Mouse (Mus musculus) forebrain, embryonic 14.5 days (tissue): ENCODE data around the gene Mrps34. TPM values are rescaled to one million over a fixed set of nuclear protein-coding genes. Genes with fewer than 3 reads are reported as not detected.
A peak's percentile ranks its signal among the peaks of the same experiment; 100 is the strongest.

Source experiments
- ATAC-seq: fragments of 200-750 bp; cut with Nextera tagmentation; 2 replicates; pipeline ENCODE4 v1.8.0; 2017; ENCODE audit warnings: mild to moderate bottlenecking, moderate library complexity
- DNase-seq: peaks from one replicate; pipeline ENCODE4 v3.0.0-alpha.2; 2015; ENCODE audit warnings: low spot score
- H3K27ac ChIP-seq: fragments of 300-500 bp; sonication (generic); 2 replicates; pipeline ENCODE4 v1.5.1; 2014; ENCODE audit warnings: low read depth, mild to moderate bottlenecking, control low read depth, low read length, moderate library complexity
- H3K27me3 ChIP-seq: fragments of 300-500 bp; sonication (generic); replicated peaks from 2 replicates; pipeline ENCODE4 v1.6.1; 2014; ENCODE audit warnings: low read length, control low read depth, mixed read lengths; ENCODE audit not compliant: control insufficient read depth, insufficient read depth
- H3K36me3 ChIP-seq: fragments of 300-500 bp; sonication (generic); 2 replicates; pipeline ENCODE4 v1.6.1; 2014; ENCODE audit warnings: low read length, control low read depth; ENCODE audit not compliant: control insufficient read depth, insufficient read depth
- H3K4me1 ChIP-seq: fragments of 300-500 bp; sonication (generic); 2 replicates; pipeline ENCODE4 v1.6.1; 2014; ENCODE audit warnings: antibody characterized with exemption, low read length, control low read depth; ENCODE audit not compliant: control insufficient read depth, insufficient read depth
- H3K4me2 ChIP-seq: fragments of 300-500 bp; sonication (generic); 2 replicates; pipeline ENCODE4 v1.6.1; 2014; ENCODE audit warnings: mild to moderate bottlenecking, control low read depth, low read length
- H3K4me3 ChIP-seq: fragments of 300-500 bp; sonication (generic); 2 replicates; pipeline ENCODE4 v1.5.1; 2014; ENCODE audit warnings: low read depth, low read length, control low read depth
- H3K9ac ChIP-seq: fragments of 300-500 bp; sonication (generic); 2 replicates; pipeline ENCODE4 v1.6.1; 2014; ENCODE audit warnings: mild to moderate bottlenecking, low read length, control low read depth, moderate library complexity
- H3K9me3 ChIP-seq: fragments of 300-500 bp; sonication (generic); replicated peaks from 2 replicates; pipeline ENCODE4 v1.6.1; 2016; ENCODE audit warnings: low read length, control low read depth, mixed read lengths; ENCODE audit not compliant: control insufficient read depth
- WGBS: fragments of 180-500 bp; shearing (Covaris S2); extraction: QIAGEN DNeasy Blood & Tissue Kit; methylation state at CpG from one replicate; pipeline ENCODE4 v1.1.7; 2014; 5-methylcytosine and 5-hydroxymethylcytosine counted together
- polyA plus RNA-seq: library from polyadenylated mRNA; unstranded; fragments of >200 nt; fragmentation: Nextera tagmentation; extraction: Ambion mirVana; gene quantifications from 2 replicates; pipeline ENCODE4 v1.2.1, GENCODE M21; 2014

Mrps34 gene
- polyA plus RNA-seq, result 73.5 and 78.4 TPM in 2 replicates

DNA sequence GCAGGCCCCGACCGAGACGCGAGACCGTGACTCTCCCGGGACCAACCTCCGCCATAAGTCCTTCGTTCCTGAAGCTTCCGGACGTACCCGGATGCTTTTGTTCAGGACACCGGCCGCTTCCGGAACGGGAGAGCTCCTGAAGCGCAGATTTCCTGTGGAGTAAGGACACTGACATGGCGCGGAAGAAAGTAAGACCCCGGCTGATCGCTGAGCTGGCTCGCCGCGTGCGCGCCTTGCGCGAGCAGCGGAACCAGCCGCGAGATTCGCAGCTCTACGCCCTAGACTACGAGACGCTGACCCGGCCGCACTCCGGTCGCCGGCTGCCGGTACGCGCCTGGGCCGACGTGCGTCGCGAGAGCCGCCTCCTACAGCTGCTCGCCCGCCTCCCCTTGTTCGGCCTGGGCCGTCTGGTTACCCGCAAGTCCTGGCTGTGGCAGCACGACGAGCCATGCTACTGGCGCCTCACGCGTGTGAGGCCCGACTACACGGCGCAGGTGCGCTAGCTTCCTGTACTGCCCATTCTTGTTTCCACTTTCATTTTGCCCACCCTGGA is at the start of gene Mrps34, which contains the start of gene Eme2:
TSS of gene Mrps34 (plus strand) at position 122 of the 553 bp plus-strand sequence.
TSS of gene Eme2 (minus strand) at position 93 of the 553 bp plus-strand sequence.
- Histone ChIP-seq H3K36me3 (peaks cover 64% of the 10 kb centered on the region), H3K9me3 (no peaks in the 10 kb centered on the region), H3K4me1 (peaks cover 21% of the 10 kb centered on the region), H3K4me3 (peak within 1 kb of the TSS; percentile 81), H3K27me3 (no peaks in the 10 kb centered on the region), H3K27ac (peak within 1 kb of the TSS; percentile 81), H3K4me2 (peak within 1 kb of the TSS; percentile 98), H3K9ac (peak within 1 kb of the TSS; percentile 90)
- peak; percentile 70 for ATAC-seq
- DNase-seq, result peak; percentile 93
- WGBS, result under 1% methylated on average over 62 of the region's 62 CpGs

DNA sequence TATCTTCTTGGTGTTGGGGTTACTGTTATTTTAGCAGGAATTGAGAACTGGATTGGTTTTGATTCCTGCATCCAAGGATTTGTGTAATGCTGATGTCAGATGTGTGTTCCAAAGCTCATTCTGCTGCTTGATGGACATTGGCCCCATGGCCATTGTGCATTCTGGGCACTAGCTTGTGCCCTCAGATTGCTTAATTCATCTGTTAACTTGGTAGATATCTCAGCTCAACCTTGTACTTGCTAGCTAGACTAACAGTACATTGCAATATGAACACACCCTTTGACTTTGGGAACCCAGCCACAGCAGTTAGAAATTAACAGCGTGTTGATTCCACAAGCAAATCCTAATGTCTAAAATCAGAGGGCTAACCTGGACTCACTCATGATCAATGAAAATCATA is 47.5 kb upstream of the Mrps34 start:
- no peaks in the 10 kb centered on the region for H3K9me3 ChIP-seq
- no peak for ATAC-seq
- H3K36me3 ChIP-seq, result no peaks in the 10 kb centered on the region
- no peak overlapping the region for H3K27ac ChIP-seq
- 96% methylated on average over 1 of the region's 1 CpGs for WGBS
- peaks cover 18% of the 10 kb centered on the region for H3K4me1 ChIP-seq
- no peak overlapping the region for H3K9ac ChIP-seq
- no peak overlapping the region for H3K4me3 ChIP-seq
- no peak for DNase-seq
- H3K27me3 ChIP-seq, result no peaks in the 10 kb centered on the region
- no peak overlapping the region for H3K4me2 ChIP-seq

DNA sequence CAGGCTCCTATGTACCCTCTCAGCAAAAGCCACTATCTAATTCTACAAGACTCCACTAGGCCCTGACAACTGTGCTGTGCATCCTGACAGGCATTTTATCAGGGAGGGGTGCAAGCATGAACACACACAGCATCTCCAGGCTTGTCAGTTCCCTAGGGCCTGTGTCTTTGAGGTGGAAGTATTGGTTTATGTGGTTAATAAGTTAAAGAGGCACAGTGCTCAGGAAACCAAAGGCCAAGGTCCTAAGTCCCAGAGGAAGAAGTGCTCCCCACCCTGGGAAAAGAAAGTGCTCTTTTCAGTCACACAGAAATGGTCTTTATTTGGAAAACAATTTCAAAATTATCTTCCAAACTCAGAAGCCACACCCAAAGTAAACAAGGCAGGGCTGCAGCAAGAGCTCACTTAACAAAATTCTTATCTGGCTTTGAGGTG is 46.3 kb upstream of the Mrps34 start:
- Histone ChIP-seq H3K27ac (no peak overlapping the region), H3K4me1 (peaks cover 18% of the 10 kb centered on the region), H3K36me3 (0 out of 2 replicates have a peak, but pooled peaks cover 2% of the 10 kb centered on the region), H3K9me3 (no peaks in the 10 kb centered on the region), H3K4me3 (no peak overlapping the region), H3K9ac (no peak overlapping the region), H3K27me3 (no peaks in the 10 kb centered on the region), H3K4me2 (peak overlapping the region; percentile 94)
- ATAC-seq (no peak), DNase-seq (no peak)

DNA sequence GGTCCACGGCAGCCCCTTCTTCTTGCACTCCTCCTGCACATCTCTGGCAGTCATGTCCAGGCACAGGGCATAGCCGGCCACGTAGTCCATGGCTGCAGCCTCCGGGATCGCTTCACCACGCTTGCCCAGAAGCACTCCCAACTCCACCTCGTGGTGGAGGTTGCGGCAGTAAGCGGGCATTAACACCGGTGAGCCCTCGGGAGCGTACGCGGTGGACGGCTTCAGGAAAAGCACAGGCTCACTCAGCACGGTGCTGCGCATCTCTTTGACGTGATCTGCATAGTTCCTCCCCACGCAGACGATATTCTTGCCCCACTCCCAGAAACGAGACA is 45.2 kb upstream of the Mrps34 start:
- Histone ChIP-seq H3K4me3 (peak overlapping the region; percentile 71), H3K36me3 (0 out of 2 replicates have a peak, but pooled peaks cover 6% of the 10 kb centered on the region), H3K9me3 (no peaks in the 10 kb centered on the region), H3K27ac (peak overlapping the region; percentile 83), H3K9ac (peak overlapping the region; percentile 80), H3K4me2 (peak overlapping the region; percentile 94), H3K4me1 (peaks cover 18% of the 10 kb centered on the region), H3K27me3 (no peaks in the 10 kb centered on the region)
- DNase-seq (no peak), ATAC-seq (no peak)
- WGBS, result 0% methylated on average over 21 of the region's 21 CpGs

DNA sequence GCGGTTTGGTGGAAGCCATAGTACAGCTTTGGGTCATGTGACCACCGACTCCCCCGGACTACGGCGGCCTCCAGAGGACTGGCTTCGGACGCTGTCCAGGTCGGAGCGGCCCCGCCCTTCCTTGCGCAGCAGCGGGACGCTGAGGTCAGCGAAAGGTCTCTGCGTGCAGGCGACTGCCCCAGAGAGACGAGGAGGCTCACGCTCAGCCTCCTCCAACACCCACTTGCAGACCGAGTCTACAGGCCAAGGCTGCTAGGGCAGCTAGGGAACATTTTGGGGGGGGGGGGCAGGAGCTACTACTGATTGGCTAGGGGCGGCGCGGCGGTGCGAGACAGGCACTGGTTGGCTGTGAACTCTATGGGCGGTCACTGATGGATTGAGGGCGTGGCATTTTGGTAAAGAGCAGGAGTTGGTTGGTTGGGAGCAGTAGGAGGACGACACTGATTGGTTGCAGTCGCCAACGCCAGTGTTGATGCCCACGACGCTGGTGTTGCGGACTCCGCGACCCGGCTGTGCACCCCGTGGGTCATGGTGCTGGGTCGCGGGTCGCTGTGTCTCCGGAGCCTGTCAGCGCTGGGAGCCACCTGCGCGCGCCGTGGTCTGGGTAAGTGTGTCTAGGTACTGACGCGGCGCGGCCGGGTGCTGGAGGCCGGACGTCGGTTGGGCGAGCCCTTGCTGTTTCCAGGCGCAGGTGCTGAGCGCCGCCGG is 44.7 kb upstream of the Mrps34 start, which contains the start of gene Fahd1:
TSS of gene Fahd1 (minus strand) at position 300 of the 708 bp plus-strand sequence.
- H3K27me3 ChIP-seq, result no peaks in the 10 kb centered on the region
- H3K9ac ChIP-seq, result peak within 1 kb of the TSS; percentile 80
- DNase-seq, result peak; percentile 99
- peaks cover 18% of the 10 kb centered on the region for H3K4me1 ChIP-seq
- H3K4me2 ChIP-seq, result peak within 1 kb of the TSS; percentile 94
- peak; percentile 100 for ATAC-seq
- H3K9me3 ChIP-seq, result no peaks in the 10 kb centered on the region
- peaks cover 9% of the 10 kb centered on the region; the same call in 1 of the 2 replicates for H3K36me3 ChIP-seq
- peak within 1 kb of the TSS; percentile 71 for H3K4me3 ChIP-seq
- WGBS, result under 1% methylated on average over 58 of the region's 58 CpGs
- H3K27ac ChIP-seq, result peak within 1 kb of the TSS; percentile 83

DNA sequence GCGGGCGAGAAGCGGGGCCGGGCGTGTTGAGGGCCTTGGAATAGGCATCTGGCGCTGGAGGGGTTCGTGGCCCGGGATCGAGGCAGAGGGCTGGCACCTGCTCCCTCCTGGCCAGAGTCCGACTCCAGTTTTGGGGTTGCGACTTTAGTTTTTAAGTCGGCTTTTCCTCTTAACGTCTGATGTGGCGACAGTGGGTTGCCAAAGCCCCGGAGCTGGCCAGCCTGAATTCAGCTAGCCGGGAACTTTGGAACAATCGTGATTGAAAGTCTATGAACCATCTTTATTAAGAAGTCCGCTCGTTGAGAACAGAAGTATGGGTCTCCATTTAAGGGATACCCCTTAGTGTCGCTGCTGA is 44.2 kb upstream of the Mrps34 start:
- Histone ChIP-seq H3K9ac (peak overlapping the region; percentile 79), H3K36me3 (peaks cover 12% of the 10 kb centered on the region; the same call in 1 of the 2 replicates), H3K4me2 (peak overlapping the region; percentile 94), H3K27me3 (no peaks in the 10 kb centered on the region), H3K27ac (no peak overlapping the region), H3K4me1 (peaks cover 18% of the 10 kb centered on the region), H3K4me3 (peak overlapping the region; percentile 71), H3K9me3 (no peaks in the 10 kb centered on the region)
- no peak for ATAC-seq
- 1% methylated on average over 18 of the region's 20 CpGs for WGBS
- no peak for DNase-seq

DNA sequence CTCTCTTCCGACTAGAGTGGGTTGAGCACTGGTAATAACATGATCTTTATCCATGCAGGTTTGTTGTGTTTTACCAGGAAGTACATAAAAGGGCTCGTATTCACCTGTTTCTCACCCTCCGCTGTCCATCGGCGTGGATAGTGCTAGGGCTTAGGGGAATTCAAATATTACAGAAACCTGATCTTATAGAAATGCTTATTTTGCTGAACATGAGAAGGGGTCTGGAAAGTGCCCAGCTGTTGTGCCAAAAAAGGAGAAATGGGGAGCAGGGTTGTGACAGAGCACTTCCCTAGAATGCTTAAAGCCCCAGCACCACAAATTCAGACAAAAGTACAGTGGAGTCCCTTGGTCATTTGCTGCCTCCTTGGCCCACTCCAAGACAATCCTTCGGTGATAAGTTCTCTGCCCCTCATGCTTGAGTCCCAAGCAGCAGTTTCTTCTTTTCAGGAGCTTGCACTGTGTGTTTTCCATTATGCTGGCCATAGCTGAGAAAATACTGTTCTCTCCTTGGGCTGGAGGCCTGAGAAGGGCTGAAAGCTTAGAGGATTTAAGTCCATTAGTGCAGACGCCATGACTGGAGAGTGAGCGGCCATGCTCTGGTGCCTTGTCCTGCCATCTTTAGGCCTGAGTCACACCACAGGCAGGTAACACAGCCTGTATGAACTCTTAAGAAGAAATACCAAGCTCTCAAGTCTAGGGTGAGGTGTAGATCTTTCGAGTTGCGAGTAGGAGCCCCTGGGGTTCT is 43.4 kb upstream of the Mrps34 start:
- Histone ChIP-seq H3K4me3 (peak overlapping the region; percentile 71; the same call in 1 of the 2 replicates), H3K4me1 (peaks cover 18% of the 10 kb centered on the region), H3K27ac (no peak overlapping the region), H3K4me2 (peak overlapping the region; percentile 94), H3K27me3 (no peaks in the 10 kb centered on the region), H3K36me3 (peaks cover 19% of the 10 kb centered on the region; the same call in 1 of the 2 replicates), H3K9ac (no peak overlapping the region; the same call in 1 of the 2 replicates), H3K9me3 (no peaks in the 10 kb centered on the region)
- no peak for DNase-seq
- ATAC-seq, result no peak
- WGBS, result 80% methylated on average over 10 of the region's 10 CpGs

DNA sequence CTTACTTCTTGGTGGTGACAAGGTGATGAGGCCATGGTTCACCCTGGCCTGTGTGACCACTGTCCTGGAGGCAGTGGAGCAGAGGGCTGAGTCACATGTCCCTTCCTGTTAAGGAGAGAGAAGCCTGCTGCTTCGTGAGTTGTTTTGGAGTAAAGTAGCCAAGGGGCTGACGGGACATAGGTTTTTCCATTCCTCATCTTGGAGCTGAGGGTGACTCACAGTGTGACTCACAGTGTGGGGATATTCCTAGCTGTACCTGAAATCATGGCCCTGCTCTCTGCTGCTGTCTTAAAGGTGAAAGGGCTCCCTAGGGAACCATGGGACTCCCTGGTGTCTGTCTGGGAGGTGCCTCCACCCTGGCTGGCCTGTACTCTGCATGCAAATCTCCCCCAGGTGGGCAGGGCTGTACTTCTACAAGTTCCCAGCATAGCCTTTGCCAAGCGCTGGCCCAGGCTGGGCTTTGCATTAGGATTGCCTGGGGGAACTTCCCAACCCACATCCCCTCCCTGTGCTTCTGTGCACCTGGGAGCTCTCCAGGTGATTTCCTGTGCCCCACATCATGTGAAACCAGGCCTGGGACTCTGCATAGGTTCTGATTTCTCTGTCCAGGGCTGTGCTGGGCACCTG is 39.0 kb upstream of the Mrps34 start:
- Histone ChIP-seq H3K4me1 (peaks cover 3% of the 10 kb centered on the region; the same call in 1 of the 2 replicates), H3K9me3 (no peaks in the 10 kb centered on the region), H3K27ac (no peak overlapping the region), H3K4me2 (no peak overlapping the region), H3K4me3 (no peak overlapping the region), H3K36me3 (peaks cover 38% of the 10 kb centered on the region), H3K27me3 (no peaks in the 10 kb centered on the region), H3K9ac (no peak overlapping the region)
- 78% methylated on average over 3 of the region's 3 CpGs for WGBS
- DNase-seq, result no peak
- ATAC-seq, result no peak
